Mouse (Mus musculus) limb, embryonic 14.5 days (tissue): ENCODE results near the gene Nme7. TPM values are rescaled to one million over a fixed set of nuclear protein-coding genes. Genes with fewer than 3 reads are reported as not detected.

Source experiments
- ATAC-seq: fragments of 200-750 bp; cut with Nextera tagmentation; 2 replicates; pipeline ENCODE4 v1.8.0; 2017; ENCODE audit warnings: low read depth, moderate number of reproducible peaks, moderate TSS enrichment; ENCODE audit not compliant: low FRiP score
- DNase-seq: peaks from one replicate; pipeline ENCODE4 v3.0.0-alpha.2; 2015; ENCODE audit warnings: low spot score
- H3K27ac ChIP-seq: fragments of 300-500 bp; sonication (generic); replicated peaks from 2 replicates; pipeline ENCODE4 v1.5.1; 2014; ENCODE audit warnings: low read depth, mild to moderate bottlenecking, low read length, moderate library complexity, mixed read lengths
- H3K27me3 ChIP-seq: fragments of 300-500 bp; sonication (generic); 2 replicates; pipeline ENCODE4 v1.6.1; 2014; ENCODE audit warnings: low read length, mixed read lengths; ENCODE audit not compliant: control insufficient read depth, insufficient read depth
- H3K36me3 ChIP-seq: fragments of 300-500 bp; sonication (generic); 2 replicates; pipeline ENCODE4 v1.6.1; 2014; ENCODE audit warnings: mild to moderate bottlenecking, low read length, moderate library complexity, mixed read lengths; ENCODE audit not compliant: control insufficient read depth, insufficient read depth
- H3K4me1 ChIP-seq: fragments of 300-500 bp; sonication (generic); 2 replicates; pipeline ENCODE4 v1.6.1; 2014; ENCODE audit warnings: antibody characterized with exemption, low read length, mixed read lengths; ENCODE audit not compliant: control insufficient read depth, insufficient read depth
- H3K4me2 ChIP-seq: fragments of 300-500 bp; sonication (generic); replicated peaks from 2 replicates; pipeline ENCODE4 v1.6.1; 2014; ENCODE audit warnings: low read depth, mild to moderate bottlenecking, low read length, moderate library complexity; ENCODE audit not compliant: severe bottlenecking
- H3K4me3 ChIP-seq: fragments of 300-500 bp; sonication (generic); replicated peaks from 2 replicates; pipeline ENCODE4 v1.5.1; 2014; ENCODE audit warnings: low read length
- H3K9ac ChIP-seq: fragments of 300-500 bp; sonication (generic); 2 replicates; pipeline ENCODE4 v1.6.1; 2014; ENCODE audit warnings: mild to moderate bottlenecking, low read depth, low read length, moderate library complexity; ENCODE audit not compliant: severe bottlenecking
- H3K9me3 ChIP-seq: fragments of 300-500 bp; sonication (generic); 2 replicates; pipeline ENCODE4 v1.6.1; 2016; ENCODE audit warnings: low read length; ENCODE audit not compliant: control insufficient read depth
- POLR2A ChIP-seq: fragments of 200-500 bp; IDR thresholded peaks from 2 replicates; pipeline ENCODE4 v1.8.0; 2012; ENCODE audit warnings: inconsistent platforms, mild to moderate bottlenecking, moderate library complexity, borderline replicate concordance; ENCODE audit not compliant: insufficient read depth, insufficient read length; ENCODE audit errors: extremely low read depth
- WGBS: fragments of 180-500 bp; shearing (Covaris S2); extraction: QIAGEN DNeasy Blood & Tissue Kit; methylation state at CpG from one replicate; pipeline ENCODE4 v1.1.7; 2014; 5-methylcytosine and 5-hydroxymethylcytosine counted together
- polyA plus RNA-seq, 2 experiments: library from polyadenylated mRNA; depleted of rRNA in 1 of 2; stranded (reverse) in 1 of 2; unstranded in 1 of 2; fragments of >200 nt; fragmentation: Nextera tagmentation in 1 of 2; extraction: Ambion mirVana in 1 of 2; gene quantifications; 2 replicates each; pipeline versions ENCODE4 v1.2.1 to v1.2.3; 2012 to 2014

The Nme7 gene
- polyA plus RNA-seq, 2 experiments = 22.1 to 31.2 TPM

- Histone ChIP-seq H3K36me3 (peaks cover 27% of the 10 kb centered on the region), H3K27me3 (no peaks in the 10 kb centered on the region), H3K4me1 (no peaks in the 10 kb centered on the region), H3K9ac (no peak overlapping the region), H3K27ac (no peak overlapping the region), H3K4me3 (no peak overlapping the region), H3K4me2 (no peak overlapping the region), H3K9me3 (no peaks in the 10 kb centered on the region)
- ATAC-seq = no peak
- TF ChIP-seq POLR2A = no peak
- DNase-seq = no peak
- 87% methylated on average over 3 of the region's 3 CpGs for WGBS
Observed at GRCm38 (mm10) chr1:164335435-164335834, 31.5 kb downstream of the Nme7 start.

GRCm38 (mm10) chr1:164335846-164336245 lies 31.9 kb downstream of the Nme7 start:
- Histone ChIP-seq H3K4me1 (no peaks in the 10 kb centered on the region), H3K27ac (no peak overlapping the region), H3K36me3 (peaks cover 24% of the 10 kb centered on the region), H3K27me3 (no peaks in the 10 kb centered on the region), H3K4me3 (no peak overlapping the region), H3K9me3 (no peaks in the 10 kb centered on the region), H3K9ac (no peak overlapping the region), H3K4me2 (no peak overlapping the region)
- ATAC-seq (no peak), DNase-seq (no peak)
- 87% methylated on average over 4 of the region's 4 CpGs for WGBS
- no peak for TF ChIP-seq POLR2A

GRCm38 (mm10) chr1:164342161-164342560 lies 38.2 kb downstream of the Nme7 start:
- H3K4me1 ChIP-seq = no peaks in the 10 kb centered on the region
- H3K4me3 ChIP-seq = no peak overlapping the region
- peaks cover 16% of the 10 kb centered on the region; the same call in 1 of the 2 replicates for H3K36me3 ChIP-seq
- H3K27ac ChIP-seq = no peak overlapping the region
- no peak overlapping the region for H3K4me2 ChIP-seq
- 86% methylated on average over 3 of the region's 3 CpGs for WGBS
- no peak overlapping the region for H3K9ac ChIP-seq
- H3K27me3 ChIP-seq = no peaks in the 10 kb centered on the region
- no peak for ATAC-seq
- TF ChIP-seq POLR2A = no peak
- H3K9me3 ChIP-seq = no peaks in the 10 kb centered on the region
- no peak for DNase-seq

DNA sequence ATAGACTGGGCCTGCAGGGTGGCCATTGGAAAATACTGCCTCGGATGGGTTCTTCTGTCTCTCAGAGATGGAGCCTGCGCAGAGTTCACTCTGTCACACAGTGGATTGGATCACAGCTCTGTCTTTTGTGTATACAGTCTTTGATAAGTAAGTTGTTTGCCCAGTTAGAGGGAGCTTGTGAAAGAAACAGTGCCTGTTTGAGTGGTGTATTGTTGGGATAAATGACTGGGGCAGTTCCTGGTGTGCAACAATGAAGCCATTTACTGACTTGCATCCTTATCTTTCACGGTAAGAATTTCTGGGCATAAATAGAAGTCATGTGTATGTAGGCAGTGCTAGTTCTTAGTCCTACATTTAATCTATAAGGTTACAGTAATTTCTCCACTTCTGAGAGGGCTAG lies 49.5 kb downstream of the Nme7 start:
- Histone ChIP-seq H3K36me3 (peaks cover 2% of the 10 kb centered on the region; the same call in 1 of the 2 replicates), H3K4me3 (no peak overlapping the region), H3K27ac (no peak overlapping the region), H3K4me1 (no peaks in the 10 kb centered on the region), H3K4me2 (no peak overlapping the region), H3K27me3 (no peaks in the 10 kb centered on the region), H3K9ac (no peak overlapping the region), H3K9me3 (no peaks in the 10 kb centered on the region)
- DNase-seq (no peak), ATAC-seq (no peak)
- TF ChIP-seq POLR2A = no peak
- 85% methylated on average over 3 of the region's 3 CpGs for WGBS

DNA sequence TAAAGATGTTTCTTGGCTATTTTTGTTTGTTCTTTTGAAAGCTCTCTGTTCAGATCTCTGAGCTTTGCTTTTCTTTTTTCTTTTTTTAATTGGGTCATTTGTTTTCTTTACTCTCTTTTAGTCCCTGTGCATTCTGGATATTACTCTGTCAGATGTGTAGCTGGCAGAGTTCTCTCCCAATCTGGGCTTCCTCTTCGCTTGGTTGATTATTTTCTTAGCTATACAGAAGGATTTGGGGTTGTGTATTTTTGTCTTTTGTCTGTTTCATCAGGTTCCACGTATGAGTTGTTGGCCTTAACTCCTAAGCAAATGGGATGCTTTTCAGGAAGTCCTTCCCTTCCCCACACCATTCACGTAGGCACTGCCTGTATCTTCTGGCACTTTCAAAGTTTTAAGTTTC lies 54.1 kb downstream of the Nme7 start:
- H3K9ac ChIP-seq = no peak overlapping the region
- no peaks in the 10 kb centered on the region for H3K27me3 ChIP-seq
- WGBS = 73% methylated on average over 3 of the region's 3 CpGs
- H3K4me1 ChIP-seq = no peaks in the 10 kb centered on the region
- no peaks in the 10 kb centered on the region for H3K9me3 ChIP-seq
- DNase-seq (no peak), ATAC-seq (no peak)
- H3K4me3 ChIP-seq = no peak overlapping the region
- no peak overlapping the region for H3K4me2 ChIP-seq
- H3K36me3 ChIP-seq = no peaks in the 10 kb centered on the region
- H3K27ac ChIP-seq = no peak overlapping the region
- TF ChIP-seq POLR2A = no peak

- H3K4me1 ChIP-seq = no peaks in the 10 kb centered on the region
- no peak overlapping the region for H3K27ac ChIP-seq
- no peak overlapping the region for H3K4me3 ChIP-seq
- no peak for DNase-seq
- TF ChIP-seq POLR2A = no peak
- H3K9me3 ChIP-seq = no peaks in the 10 kb centered on the region
- no peak overlapping the region for H3K9ac ChIP-seq
- H3K27me3 ChIP-seq = no peaks in the 10 kb centered on the region
- H3K36me3 ChIP-seq = no peaks in the 10 kb centered on the region
- H3K4me2 ChIP-seq = no peak overlapping the region
- 98% methylated on average over 2 of the region's 2 CpGs for WGBS
- no peak for ATAC-seq
Observed at GRCm38 (mm10) chr1:164361997-164362396, 58.1 kb downstream of the Nme7 start.
